Mouse (Mus musculus) fat pad, adult 2 months (tissue): ENCODE data around the gene Elac2.

ENCODE experiments used
- DNase-seq: peaks from one replicate; pipeline ENCODE4 v3.0.0-alpha.2; 2011; ENCODE audit warnings: low read depth, low spot score; ENCODE audit errors: extremely low read depth

The Elac2 gene

GRCm38 (mm10) chr11:65020744-65021143, 41.9 kb downstream of the Elac2 start:
- DNase-seq = no peak

GRCm38 (mm10) chr11:65022771-65023170, 43.9 kb downstream of the Elac2 start:
- no peak for DNase-seq

DNA sequence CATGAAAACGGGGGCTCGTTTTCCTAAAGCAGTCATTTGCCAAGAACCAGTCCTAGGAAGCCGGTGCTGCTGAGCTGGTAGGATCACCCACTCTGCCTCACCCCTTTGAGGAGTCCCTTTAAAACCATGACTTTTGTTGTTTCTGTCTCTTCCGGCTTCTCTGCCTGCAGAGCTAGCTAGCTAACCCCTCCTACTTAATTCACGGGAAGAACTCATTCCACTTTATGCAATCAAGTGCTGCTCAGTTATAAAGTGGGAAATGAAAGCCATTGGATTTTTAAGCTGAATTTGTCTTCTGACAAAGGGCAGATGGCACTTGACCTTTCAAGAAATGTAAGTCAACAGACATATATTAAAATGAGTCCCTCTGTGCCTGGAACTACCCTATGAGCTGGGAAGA, 49.2 kb downstream of the Elac2 start:
- no peak for DNase-seq

DNA sequence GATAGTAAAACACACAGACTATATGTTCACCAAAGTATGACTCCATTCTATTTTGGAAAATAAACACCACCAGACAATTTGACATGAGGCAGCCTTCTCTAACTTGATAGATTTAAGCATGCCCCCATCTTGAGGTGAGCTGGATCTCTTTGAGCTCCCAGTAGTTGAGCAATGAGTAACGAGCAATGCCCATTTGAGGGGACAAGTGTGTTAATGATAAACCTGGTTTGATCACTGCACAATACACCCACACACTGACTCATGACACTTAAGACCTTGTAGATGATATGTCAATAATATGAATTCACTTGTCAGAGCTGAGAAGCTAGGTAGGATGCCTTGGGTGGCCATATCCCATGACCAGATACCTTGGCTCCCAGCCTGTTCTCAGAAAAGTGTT, 51.4 kb downstream of the Elac2 start:
- no peak for DNase-seq

DNA sequence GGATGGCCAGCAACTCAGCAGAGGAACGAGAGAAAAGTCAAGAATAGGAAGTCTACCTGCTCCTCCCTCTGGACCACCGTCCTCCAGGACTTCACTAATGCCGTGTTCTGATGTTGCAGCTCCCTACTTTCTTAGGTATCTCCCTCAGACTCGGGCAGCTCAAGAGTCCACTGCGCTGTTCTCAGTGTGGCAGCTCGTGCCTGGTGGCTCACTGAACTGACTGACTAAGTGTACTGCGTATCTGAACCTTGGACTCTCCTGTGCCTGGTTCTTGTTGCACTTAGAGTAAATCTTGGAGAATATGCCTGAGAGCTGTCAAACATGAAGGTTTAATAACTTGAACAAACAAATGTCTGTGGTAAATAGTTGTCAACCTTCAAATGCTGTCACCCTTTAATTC, 53.4 kb downstream of the Elac2 start:
- DNase-seq = no peak

- no peak for DNase-seq
Observed at GRCm38 (mm10) chr11:65038996-65039395, 60.2 kb downstream of the Elac2 start.

- no peak for DNase-seq
Observed at GRCm38 (mm10) chr11:65039517-65040095, 60.8 kb downstream of the Elac2 start.

GRCm38 (mm10) chr11:65040556-65040955, 61.7 kb downstream of the Elac2 start:
- DNase-seq = no peak

DNA sequence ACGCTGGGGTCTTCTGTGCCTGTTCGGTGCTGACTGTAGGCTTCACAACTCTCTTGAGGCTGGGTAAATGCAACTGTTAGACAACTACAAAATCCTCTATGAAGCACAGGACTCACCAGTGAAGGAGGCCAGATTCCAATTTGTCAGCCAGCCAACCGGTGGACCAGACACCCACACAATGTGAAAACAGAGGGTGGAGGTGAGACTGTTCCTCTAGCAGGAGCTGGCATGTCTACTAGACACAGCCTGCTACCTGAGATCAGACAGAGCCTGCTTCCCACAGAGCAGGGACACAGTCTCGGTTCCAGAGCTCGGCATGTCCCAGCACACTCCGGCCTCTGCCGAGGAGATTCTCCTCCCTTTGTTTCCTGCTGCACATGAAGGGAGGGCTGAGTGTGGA, 70.3 kb downstream of the Elac2 start:
- no peak for DNase-seq

DNA sequence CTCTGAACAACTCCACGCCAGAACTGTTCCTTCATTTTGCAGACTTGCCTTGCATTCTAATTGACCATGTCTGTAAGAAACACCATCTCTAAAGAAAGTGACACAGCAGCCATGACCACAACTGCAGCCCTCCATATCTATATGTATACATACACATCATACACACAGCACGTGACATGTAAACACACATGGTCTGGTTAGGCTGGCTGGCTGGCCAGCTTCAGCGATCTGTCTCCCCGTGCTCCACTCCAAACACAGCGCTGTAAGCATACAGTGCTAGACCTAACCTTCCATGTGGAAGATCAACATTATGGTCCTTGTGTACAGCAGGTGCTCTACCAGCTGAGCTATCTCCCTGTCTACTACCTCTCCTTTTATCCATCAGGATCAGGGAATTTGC, 72.0 kb downstream of the Elac2 start:
- DNase-seq = no peak
